Mouse (Mus musculus): ENCODE measurements at regions not wholly inside any gene's neighbourhood (a gene's known extent, or its start where the extent isn't known, plus 50 kb on each side); places are given as distances from the start of the nearest gene placed in this dataset.

DNA sequence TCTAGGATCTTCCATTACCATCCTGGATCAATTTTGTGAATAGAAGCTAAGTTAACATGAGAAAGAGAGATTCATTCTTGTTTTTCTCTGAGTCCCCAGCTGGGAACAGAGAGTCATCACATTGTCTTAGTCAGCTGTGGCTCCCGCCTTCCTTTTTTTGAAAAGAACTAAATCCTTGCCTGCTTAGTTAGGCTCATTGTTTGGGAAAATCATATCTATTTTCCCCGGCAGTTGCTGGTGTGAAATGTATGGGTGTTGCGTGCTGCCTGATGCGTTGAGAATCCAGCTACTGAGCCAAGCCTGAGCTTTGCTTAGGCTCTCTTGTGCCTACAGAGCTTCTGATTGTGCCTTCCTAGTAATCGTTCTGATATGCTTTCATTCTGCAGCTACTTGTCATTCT lies 66.3 kb downstream of the Fam50b start:
- no peaks in the 10 kb centered on the region for H3K4me1 ChIP-seq (ENCODE audit: control insufficient read depth in 1 of 2, insufficient read depth in 2 of 2, low read length in 2 of 2)
- H3K36me3 ChIP-seq (ENCODE audit: control insufficient read depth in 1 of 2, insufficient read depth in 2 of 2, low read length in 2 of 2), result no peaks in the 10 kb centered on the region
- H3K9me3 ChIP-seq (replicated peaks; ENCODE audit: insufficient read depth, low read length), result no peaks in the 10 kb centered on the region
- H3K27me3 ChIP-seq (ENCODE audit: control insufficient read depth in 1 of 2, insufficient read depth in 2 of 2, low read length in 2 of 2), result peaks cover 0 to 5% of the 10 kb centered on the region in 2 experiments; a peak in 3 of 4 replicates
- no peak for DNase-seq (ENCODE audit: low read depth, low spot score)
- H3K79me2 ChIP-seq (ENCODE audit: control insufficient read depth, insufficient read depth, low read length, poor library complexity), result no peaks in the 10 kb centered on the region
- TF ChIP-seq ZMIZ1 (IDR thresholded peaks at IDR 0.05; ENCODE audit: low read depth, low read length), result no peak
- no peak for TF ChIP-seq TCF12 (IDR thresholded peaks at IDR 0.05; ENCODE audit: low read depth, low read length)
- TF ChIP-seq MXI1 (IDR thresholded peaks at IDR 0.05; ENCODE audit: low read depth, low read length), result no peak
- TF ChIP-seq ELF1 (IDR thresholded peaks at IDR 0.05; ENCODE audit: low read depth, low read length), result no peak
- TF ChIP-seq CTCF (IDR thresholded peaks at IDR 0.05 in 2 of 3, conservative IDR thresholded peaks at IDR 0.05 in 1 of 3; ENCODE audit: control insufficient read depth in 1 of 3, insufficient read depth in 1 of 3, low read depth in 2 of 3, low read length in 3 of 3, poor library complexity in 1 of 3, severe bottlenecking in 1 of 3), result no peak
- TF ChIP-seq EP300 (IDR thresholded peaks at IDR 0.05; ENCODE audit: low read depth in 1 of 2, low read length in 2 of 2), result no peak
- TF ChIP-seq NRF1 (IDR thresholded peaks at IDR 0.05; ENCODE audit: insufficient read depth, low read depth, low read length, poor library complexity, severe bottlenecking), result no peak
- TF ChIP-seq NELFE (IDR thresholded peaks at IDR 0.05; ENCODE audit: low read depth, low read length), result no peak
- TF ChIP-seq GABPA (IDR thresholded peaks at IDR 0.05; ENCODE audit: low read depth, low read length), result no peak
- TF ChIP-seq RCOR1 (IDR thresholded peaks at IDR 0.05; ENCODE audit: low read depth, low read length), result no peak
- no peak for TF ChIP-seq CHD1 (IDR thresholded peaks at IDR 0.05; ENCODE audit: low read depth, low read length)
- no peak for TF ChIP-seq SMC3 (IDR thresholded peaks at IDR 0.05; ENCODE audit: low read depth, low read length)
- no peak for TF ChIP-seq ETS1 (IDR thresholded peaks at IDR 0.05; ENCODE audit: low read depth, low read length)
- TF ChIP-seq POLR2AphosphoS2 (IDR thresholded peaks at IDR 0.05; ENCODE audit: low read length), result no peak
- TF ChIP-seq E2F4 (IDR thresholded peaks at IDR 0.05; ENCODE audit: borderline replicate concordance, low read depth, low read length), result no peak
- H3K9ac ChIP-seq (ENCODE audit: control insufficient read depth, low read depth, low read length, poor library complexity, severe bottlenecking), result no peak overlapping the region
- H3K4me3 ChIP-seq (ENCODE audit: control insufficient read depth in 1 of 2, insufficient read depth in 1 of 2, low read depth in 2 of 2, low read length in 2 of 2), result no peak overlapping the region
- no peak overlapping the region for H3K27ac ChIP-seq (ENCODE audit: control insufficient read depth, low read depth, low read length)

DNA sequence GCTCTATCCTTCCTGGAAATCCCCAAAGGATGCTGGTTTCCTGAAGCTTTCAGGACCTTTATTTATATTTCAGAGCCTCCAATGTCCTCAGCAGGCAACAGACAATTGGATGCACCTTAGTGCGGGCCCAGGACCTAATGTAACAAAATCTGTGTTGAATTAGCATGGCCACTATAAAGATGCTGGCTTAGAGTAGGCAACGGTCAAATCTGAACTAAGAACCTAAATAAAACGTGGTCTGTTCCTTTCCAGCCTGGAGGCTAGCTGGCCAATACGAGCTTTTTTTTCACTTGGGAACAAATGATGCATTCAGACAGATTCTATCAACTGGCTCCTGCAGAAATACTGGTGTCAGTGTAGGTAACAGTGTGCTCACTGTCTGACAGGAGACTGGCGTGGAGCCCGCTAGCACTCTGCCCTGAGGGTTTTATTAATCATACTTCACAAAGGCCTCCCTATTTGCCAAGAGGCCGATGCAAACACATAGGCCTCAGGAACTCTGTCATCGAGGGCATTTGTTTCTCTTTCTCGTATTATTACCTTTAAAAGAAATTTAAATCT lies 68.5 kb upstream of the Prpf4b start:
- Histone ChIP-seq H3K27ac (ENCODE audit: control insufficient read depth, low read depth, low read length) (no peak overlapping the region), H3K9me3 (replicated peaks; ENCODE audit: insufficient read depth, low read length) (no peaks in the 10 kb centered on the region), H3K79me2 (ENCODE audit: control insufficient read depth, insufficient read depth, low read length, poor library complexity) (no peaks in the 10 kb centered on the region), H3K4me1 (ENCODE audit: control insufficient read depth in 1 of 2, insufficient read depth in 2 of 2, low read length in 2 of 2) (no peaks in the 10 kb centered on the region), H3K27me3 (ENCODE audit: control insufficient read depth in 1 of 2, insufficient read depth in 2 of 2, low read length in 2 of 2) (peaks cover 0 to 3% of the 10 kb centered on the region in 2 experiments; a peak in 3 of 4 replicates), H3K36me3 (ENCODE audit: control insufficient read depth in 1 of 2, insufficient read depth in 2 of 2, low read length in 2 of 2) (no peaks in the 10 kb centered on the region), H3K4me3 (ENCODE audit: control insufficient read depth in 1 of 2, insufficient read depth in 1 of 2, low read depth in 2 of 2, low read length in 2 of 2) (no peak overlapping the region), H3K9ac (ENCODE audit: control insufficient read depth, low read depth, low read length, poor library complexity, severe bottlenecking) (no peak overlapping the region)
- DNase-seq (ENCODE audit: low read depth, low spot score), result no peak
- TF ChIP-seq NRF1 (IDR thresholded peaks at IDR 0.05; ENCODE audit: insufficient read depth, low read depth, low read length, poor library complexity, severe bottlenecking) (no peak), RAD21 (IDR thresholded peaks at IDR 0.05; ENCODE audit: low read depth, low read length) (no peak), ETS1 (IDR thresholded peaks at IDR 0.05; ENCODE audit: low read depth, low read length) (no peak), ZKSCAN1 (IDR thresholded peaks at IDR 0.05; ENCODE audit: low read depth, low read length) (no peak), GATA1 (IDR thresholded peaks at IDR 0.05; ENCODE audit: low read depth, low read length) (no peak), POLR2A (IDR thresholded peaks at IDR 0.05; ENCODE audit: control insufficient read depth in 1 of 2, insufficient read depth in 1 of 2, low read depth in 1 of 2, low read length in 2 of 2, poor library complexity in 1 of 2) (no peak), MAZ (IDR thresholded peaks at IDR 0.05; ENCODE audit: low read depth, low read length) (no peak), UBTF (IDR thresholded peaks at IDR 0.05; ENCODE audit: borderline replicate concordance, insufficient read depth, low read depth, low read length) (no peak), SMC3 (IDR thresholded peaks at IDR 0.05; ENCODE audit: low read depth, low read length) (no peak)

Data from MEL (cell line).